In genomic region chr10:119168791-119169190, GRCm38 (mm10) we compare ENCODE assay signal across 9 mouse cellular contexts.
A peak's percentile ranks its signal among the peaks of the same experiment; 100 is the strongest.
DNase-seq lines count a peak whose midpoint lies in the region; ATAC-seq lines count a peak whose summit lies in the region.
"Had no signal": no experiment of that assay in that cellular context is flagged by ENCODE, and none has a peak within 500 bp of the region (broad histone marks: within the 10 kb centered on the region; RNA-seq: fewer than 3 reads in every experiment).

No protein-coding gene starts in this region.

- intact Hi-C loops in left cerebral cortex, postnatal 10 days (cut with DNase I) = no loop called here

- H3K4me2 ChIP-seq in limb, embryonic 11.5 days (ENCODE audit: low read depth, severe bottlenecking) = no peak overlapping the region
- H3K4me2 ChIP-seq: embryonic facial prominence, embryonic 15.5 days; limb, embryonic 15.5 days had no signal

- no peak overlapping the region for H3K27ac ChIP-seq in limb, embryonic 11.5 days (replicated peaks; ENCODE audit: low read depth, low read length)
- H3K27ac ChIP-seq: embryonic facial prominence, embryonic 15.5 days; limb, embryonic 15.5 days had no signal

- no peak overlapping the region for H3K9ac ChIP-seq in limb, embryonic 11.5 days (ENCODE audit: low read length)
- H3K9ac ChIP-seq: embryonic facial prominence, embryonic 15.5 days; limb, embryonic 15.5 days had no signal

- no peak for ATAC-seq in limb, embryonic 11.5 days (ENCODE audit: insufficient number of reproducible peaks, low FRiP score, low TSS enrichment, low read depth)

- H3K27me3 ChIP-seq in limb, embryonic 11.5 days (ENCODE audit: control insufficient read depth, insufficient read depth, low read length) = no peaks in the 10 kb centered on the region
- H3K27me3 ChIP-seq: embryonic facial prominence, embryonic 15.5 days; limb, embryonic 15.5 days had no signal

- H3K36me3 ChIP-seq in limb, embryonic 11.5 days (ENCODE audit: control insufficient read depth, insufficient read depth, low read length) = no peaks in the 10 kb centered on the region
- H3K36me3 ChIP-seq: embryonic facial prominence, embryonic 15.5 days; limb, embryonic 15.5 days had no signal

- H3K9me3 ChIP-seq in limb, embryonic 11.5 days (ENCODE audit: control insufficient read depth, low read length) = 0 out of 2 replicates have a peak, but pooled peaks cover 2% of the 10 kb centered on the region
- H3K9me3 ChIP-seq: embryonic facial prominence, embryonic 15.5 days; limb, embryonic 15.5 days had no signal

- peak; percentile 4 to 30 for DNase-seq in left cerebral cortex, adult 18-20 months (ENCODE audit: low spot score in 2 of 2)
- no peak for DNase-seq in left cerebral cortex, postnatal 10 days (ENCODE audit: extremely low spot score in 1 of 2, low spot score in 2 of 2)
- DNase-seq in Muller cell, postnatal 12 days (ENCODE audit: inconsistent ontology term) = peak; percentile 9
- peak; percentile 48 for DNase-seq in embryo, embryonic 9.5 days (ENCODE audit: extremely low spot score)
- peak; percentile 32 for DNase-seq in limb, embryonic 11.5 days (ENCODE audit: low spot score)
- DNase-seq in ovary, postnatal 10 days (ENCODE audit: low spot score) = no peak
- DNase-seq in cerebellum, postnatal 36 days = no peak

- H3K4me1 ChIP-seq in limb, embryonic 11.5 days (ENCODE audit: control insufficient read depth, insufficient read depth, low read length) = no peaks in the 10 kb centered on the region
- H3K4me1 ChIP-seq: embryonic facial prominence, embryonic 15.5 days; limb, embryonic 15.5 days had no signal

- 32% methylated on average over 14 of the region's 14 CpGs for WGBS in limb, embryonic 11.5 days

- H3K4me3 ChIP-seq in limb, embryonic 11.5 days (ENCODE audit: low read depth, low read length) = no peak overlapping the region
- H3K4me3 ChIP-seq: embryonic facial prominence, embryonic 15.5 days; limb, embryonic 15.5 days had no signal

Comparison
In these comparisons a context has a peak if more than half of its experiments do, and no peak if none do; other contexts are left out.
1. DNase-seq: peak in left cerebral cortex, adult 18-20 months (2 of 2), Muller cell, postnatal 12 days (single experiment), embryo, embryonic 9.5 days (single experiment) and limb, embryonic 11.5 days (single experiment); none in left cerebral cortex, postnatal 10 days (0 of 2), ovary, postnatal 10 days (single experiment) and cerebellum, postnatal 36 days (0 of 2).